Mouse (Mus musculus) G1E (cell line): Measurements from ENCODE around the gene 2700049A03Rik. TPM values are rescaled to one million over a fixed set of nuclear protein-coding genes. Genes with fewer than 3 reads are reported as not detected.

Experiments
- ATAC-seq: 2 replicates; pipeline ENCODE4 v1.8.0; 2016; ENCODE audit warnings: mild to moderate bottlenecking; ENCODE audit not compliant: insufficient number of reproducible peaks, poor library complexity, low FRiP score, severe bottlenecking; ENCODE audit errors: extremely low read depth
- DNase-seq: peaks from one replicate; pipeline ENCODE4 v3.0.0; 2012; ENCODE audit warnings: low spot score
- H3K27me3 ChIP-seq: 2 replicates; pipeline ENCODE4 v1.6.1; 2012; ENCODE audit warnings: mild to moderate bottlenecking, low read length, inconsistent platforms; ENCODE audit not compliant: insufficient read depth
- H3K36me3 ChIP-seq: replicated peaks from 2 replicates; pipeline ENCODE3; 2012; ENCODE audit warnings: mild to moderate bottlenecking, inconsistent platforms
- H3K4me1 ChIP-seq: 2 replicates; pipeline ENCODE4 v1.6.1; 2012; ENCODE audit warnings: low read depth, low read length, inconsistent platforms, mixed read lengths; ENCODE audit not compliant: insufficient read depth
- H3K4me3 ChIP-seq: 2 replicates; pipeline ENCODE4 v1.5.1; 2012; ENCODE audit warnings: low read depth, mild to moderate bottlenecking, inconsistent platforms, low read length, moderate library complexity, mixed read lengths
- H3K9me3 ChIP-seq: replicated peaks from 2 replicates; pipeline ENCODE4 v1.6.1; 2012; ENCODE audit warnings: inconsistent platforms
- CTCF ChIP-seq: IDR thresholded peaks from 2 replicates; pipeline ENCODE4 v1.5.1; 2012; ENCODE audit warnings: low read depth, low read length, inconsistent platforms, mixed read lengths
- GATA1 ChIP-seq: IDR thresholded peaks from 2 replicates; pipeline ENCODE4 v1.6.1; 2012; ENCODE audit warnings: borderline replicate concordance, low read length, inconsistent platforms, mixed read lengths
- GATA2 ChIP-seq: IDR thresholded peaks from 2 replicates; pipeline ENCODE4 v1.6.1; 2012; ENCODE audit warnings: low read depth, low read length, inconsistent platforms, borderline replicate concordance
- POLR2AphosphoS5 ChIP-seq: IDR thresholded peaks from 2 replicates; pipeline ENCODE4 v1.6.1; 2012; ENCODE audit warnings: low read depth, low read length, inconsistent platforms; ENCODE audit not compliant: insufficient replicate concordance
- TAL1 ChIP-seq: conservative IDR thresholded peaks from 2 replicates; pipeline ENCODE4 v1.6.1; 2012; ENCODE audit warnings: low read depth, low read length, inconsistent platforms, mixed read lengths
- polyA plus RNA-seq: library from polyadenylated mRNA; stranded (reverse); fragments of >175 nt; gene quantifications from 2 replicates; pipeline ENCODE4 v1.2.3, GENCODE M21; 2012
- total RNA-seq, 2 experiments: library from RNA; stranded (forward) in 1 of 2; stranded (reverse) in 1 of 2; fragments of 200-1000 nt in 1 of 2; fragments of >200 nt in 1 of 2; fragmentation: Nextera tagmentation in 1 of 2; gene quantifications; 2 replicates each; pipeline ENCODE4 v1.2.3; 2014 to 2017

The 2700049A03Rik gene
- total and polyA plus RNA-seq, 3 experiments, result 1.4 to 52.9 (median 26.7) TPM

DNA sequence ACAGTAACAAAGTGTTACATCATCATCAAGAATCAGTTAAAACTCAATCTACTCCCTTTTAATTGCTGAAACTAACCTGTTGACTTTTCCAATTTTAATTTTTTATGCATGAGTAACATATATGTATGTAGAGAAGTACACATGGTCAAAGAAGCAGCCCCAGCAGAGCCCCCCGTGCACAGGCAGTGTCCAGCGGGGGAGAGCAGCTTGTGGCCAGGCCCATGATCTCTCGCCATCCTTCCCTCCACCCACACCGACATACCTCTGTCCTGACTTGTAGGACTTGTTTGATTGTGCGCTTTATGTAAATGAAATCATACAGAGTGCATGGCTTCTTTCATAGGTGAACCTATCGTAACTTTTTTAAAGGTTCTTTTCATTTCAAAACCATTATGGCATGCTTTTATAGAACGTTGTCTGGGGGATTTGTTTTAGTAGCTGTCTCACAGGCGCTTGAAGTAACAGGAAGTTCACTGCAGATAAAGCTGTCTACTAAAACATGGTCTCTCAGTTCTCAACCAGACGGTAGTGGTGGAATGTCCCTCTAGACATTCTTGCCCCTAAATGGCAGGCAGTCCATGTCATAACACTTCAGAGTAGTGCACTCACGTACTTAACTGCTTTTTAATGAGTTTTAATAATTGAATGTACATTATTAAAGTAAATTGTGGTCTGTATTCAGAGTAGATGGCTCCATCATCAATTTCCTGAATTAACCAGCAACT is 92.4 kb downstream of the 2700049A03Rik start:
- peaks cover 10% of the 10 kb centered on the region for H3K4me1 ChIP-seq

DNA sequence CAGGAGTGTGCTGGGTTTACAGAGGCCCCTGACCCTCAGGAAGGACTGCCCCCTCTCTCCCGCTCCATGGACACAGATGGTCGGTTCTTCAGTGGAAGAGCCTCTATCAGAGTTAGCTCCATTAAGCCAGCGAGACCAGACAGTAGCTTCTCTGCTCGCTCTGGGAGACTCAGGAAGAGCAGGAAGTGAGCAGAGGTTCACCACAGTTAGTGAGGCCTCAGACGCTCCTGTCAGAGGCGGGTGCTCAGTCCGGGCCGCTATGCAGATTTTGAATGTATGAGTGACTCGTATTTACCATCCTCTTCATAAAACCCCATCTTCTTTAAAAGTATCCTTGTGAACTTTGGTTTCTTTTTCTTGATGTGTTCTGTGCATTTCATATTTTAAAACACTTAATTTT is 94.9 kb downstream of the 2700049A03Rik start:
- H3K4me1 ChIP-seq, result peaks cover 8% of the 10 kb centered on the region
- ATAC-seq (no peak), DNase-seq (no peak)
- H3K36me3 ChIP-seq, result peaks cover 48% of the 10 kb centered on the region
- H3K9me3 ChIP-seq, result no peaks in the 10 kb centered on the region
- TF ChIP-seq GATA2 (no peak), POLR2AphosphoS5 (no peak), GATA1 (no peak)
- no peaks in the 10 kb centered on the region for H3K27me3 ChIP-seq
- H3K4me3 ChIP-seq, result no peak overlapping the region

More for the DNA sequence above, 92.4 kb downstream of the 2700049A03Rik start:
- Histone ChIP-seq H3K27me3 (no peaks in the 10 kb centered on the region), H3K9me3 (no peaks in the 10 kb centered on the region), H3K4me3 (no peak overlapping the region), H3K36me3 (peaks cover 51% of the 10 kb centered on the region)
- no peak for DNase-seq
- TF ChIP-seq GATA2 (no peak), GATA1 (no peak), TAL1 (no peak), CTCF (no peak), POLR2AphosphoS5 (no peak)
- ATAC-seq, result no peak

DNA sequence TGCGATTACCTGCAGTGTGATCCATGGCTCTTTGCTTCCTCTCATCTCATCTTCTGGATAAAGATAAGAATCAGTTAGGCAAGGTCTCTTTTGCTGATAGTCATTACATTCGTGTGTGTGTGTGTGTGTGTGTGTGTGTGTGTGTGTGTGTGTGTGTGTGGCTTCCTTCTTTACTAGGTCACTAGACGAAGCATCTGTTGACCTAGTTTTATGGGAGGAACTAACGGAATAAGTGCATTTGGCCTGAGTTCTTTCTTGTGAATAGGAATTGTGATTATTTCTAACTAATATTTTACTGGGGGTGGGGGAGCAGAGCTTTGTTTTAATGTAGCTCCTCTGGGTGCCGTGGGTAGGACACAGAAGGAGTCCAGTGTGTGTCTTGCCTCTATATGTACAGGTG is 96.8 kb downstream of the 2700049A03Rik start:
- ATAC-seq (no peak), DNase-seq (no peak)
- 0 out of 2 replicates have a peak, but pooled peaks cover 1% of the 10 kb centered on the region for H3K4me1 ChIP-seq
- no peaks in the 10 kb centered on the region for H3K27me3 ChIP-seq
- H3K9me3 ChIP-seq, result no peaks in the 10 kb centered on the region
- peaks cover 49% of the 10 kb centered on the region for H3K36me3 ChIP-seq
- no peak overlapping the region for H3K4me3 ChIP-seq
- TF ChIP-seq GATA2 (no peak), POLR2AphosphoS5 (no peak), TAL1 (no peak), CTCF (no peak), GATA1 (no peak)

DNA sequence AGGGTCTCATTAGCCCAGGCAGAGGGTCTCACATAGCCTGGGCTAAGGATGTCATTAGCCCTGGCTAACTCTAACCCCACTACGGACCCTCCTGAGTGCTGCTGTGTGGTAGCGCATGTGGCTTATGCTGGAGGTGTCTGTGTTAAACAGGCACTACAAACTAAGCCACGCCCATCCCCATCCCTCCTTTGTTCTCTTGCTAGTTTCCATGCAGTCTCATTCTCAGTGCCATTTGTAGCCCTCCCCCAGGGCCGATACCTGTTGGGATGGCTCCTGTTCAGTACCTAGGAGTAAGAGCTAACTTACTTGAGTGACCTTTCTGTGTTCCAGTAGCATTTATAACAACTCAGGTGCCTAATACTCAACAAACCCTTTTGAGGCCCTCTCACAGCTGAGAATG is 100.4 kb downstream of the 2700049A03Rik start:
- Histone ChIP-seq H3K27me3 (no peaks in the 10 kb centered on the region), H3K4me3 (no peak overlapping the region), H3K36me3 (peaks cover 46% of the 10 kb centered on the region), H3K4me1 (no peaks in the 10 kb centered on the region), H3K9me3 (no peaks in the 10 kb centered on the region)
- TF ChIP-seq GATA1 (no peak), POLR2AphosphoS5 (no peak), CTCF (no peak), TAL1 (no peak), GATA2 (no peak)
- ATAC-seq (no peak), DNase-seq (no peak)

DNA sequence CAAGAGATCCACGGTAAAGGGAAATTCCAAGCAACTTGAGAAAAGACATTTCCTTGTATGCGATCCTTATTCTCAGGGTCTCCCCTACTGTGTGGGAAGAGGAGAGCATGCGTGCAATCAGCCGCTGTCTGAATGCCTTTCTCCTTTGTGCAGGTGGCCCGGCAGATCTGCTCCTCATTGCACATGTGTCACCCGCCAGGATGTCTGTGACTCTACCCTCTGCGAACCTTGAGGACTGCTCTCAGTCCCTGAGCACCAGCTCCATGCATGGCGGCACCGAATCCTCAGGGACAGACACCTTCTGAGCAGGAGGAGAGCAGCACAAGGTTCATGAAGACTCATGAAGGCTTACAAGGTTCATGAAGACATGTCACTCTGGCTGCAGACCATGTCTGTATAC is 106.1 kb downstream of the 2700049A03Rik start:
- no peaks in the 10 kb centered on the region for H3K27me3 ChIP-seq
- no peaks in the 10 kb centered on the region for H3K9me3 ChIP-seq
- no peak for TF ChIP-seq GATA1
- no peak for TF ChIP-seq TAL1
- TF ChIP-seq CTCF, result no peak
- no peak for TF ChIP-seq GATA2
- TF ChIP-seq POLR2AphosphoS5, result no peak
- ATAC-seq, result no peak
- H3K4me1 ChIP-seq, result no peaks in the 10 kb centered on the region
- no peak overlapping the region for H3K4me3 ChIP-seq
- H3K36me3 ChIP-seq, result peaks cover 39% of the 10 kb centered on the region
- DNase-seq, result no peak

DNA sequence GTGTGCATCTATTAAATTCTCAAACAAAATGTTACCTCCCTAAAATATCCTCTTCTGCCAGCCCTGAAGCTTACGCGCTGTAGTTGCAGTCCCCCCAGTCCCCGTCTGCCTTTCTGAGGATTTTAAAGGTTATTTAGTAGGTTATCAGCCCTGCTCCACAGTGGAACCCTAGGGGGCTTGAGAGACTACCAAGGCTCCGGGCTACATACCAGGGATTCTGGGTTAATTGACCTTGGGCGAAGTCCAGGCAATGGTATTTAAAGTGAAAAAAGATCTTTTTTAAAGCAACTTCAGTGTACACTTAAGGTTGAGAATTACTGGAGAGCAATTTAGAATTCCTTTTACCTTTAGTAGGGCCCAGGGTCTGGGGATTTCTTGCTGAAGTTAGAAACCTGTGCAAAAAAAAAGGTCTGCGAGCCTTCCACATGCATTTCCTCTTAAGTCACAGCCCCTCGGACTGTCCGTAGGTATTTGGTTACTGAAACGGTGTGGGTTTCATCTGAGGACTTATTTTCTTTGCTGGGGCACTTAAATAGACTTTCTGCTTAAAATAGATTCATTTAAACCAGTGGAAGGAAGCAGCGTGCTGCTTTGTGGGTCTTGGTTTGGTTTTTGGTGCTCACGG is 108.2 kb downstream of the 2700049A03Rik start:
- H3K4me3 ChIP-seq, result no peak overlapping the region
- H3K9me3 ChIP-seq, result no peaks in the 10 kb centered on the region
- peaks cover 4% of the 10 kb centered on the region; the same call in 1 of the 2 replicates for H3K27me3 ChIP-seq
- H3K36me3 ChIP-seq, result peaks cover 36% of the 10 kb centered on the region
- no peaks in the 10 kb centered on the region for H3K4me1 ChIP-seq
- DNase-seq, result no peak
- TF ChIP-seq POLR2AphosphoS5 (no peak), GATA1 (no peak), CTCF (no peak), TAL1 (no peak), GATA2 (no peak)
- ATAC-seq, result no peak
